Mouse (Mus musculus): Measurements from ENCODE around the gene Crabp2.

DNA sequence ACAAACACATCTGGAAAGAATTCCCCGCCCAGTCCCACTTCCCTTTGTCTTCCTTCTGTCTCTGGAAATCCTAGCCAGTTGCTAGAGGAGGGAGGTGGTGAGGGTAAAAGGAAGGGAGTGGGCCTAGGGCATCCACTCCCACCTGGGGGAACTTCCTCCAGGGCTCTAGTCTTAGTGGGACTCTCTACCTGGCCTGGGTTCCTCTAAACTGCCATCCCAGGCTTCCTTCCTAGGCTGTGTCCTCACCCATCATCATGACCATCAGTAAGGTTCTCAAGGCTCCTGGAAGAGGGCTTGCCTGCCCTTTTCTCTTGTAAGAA lies 2.0 kb upstream of the Crabp2 start:
- no peak for TF ChIP-seq CTCF (IDR thresholded peaks at IDR 0.05 in 2 of 3, conservative IDR thresholded peaks at IDR 0.05 in 1 of 3; ENCODE audit: control insufficient read depth in 1 of 3, insufficient read depth in 1 of 3, low read depth in 2 of 3, low read length in 3 of 3, poor library complexity in 1 of 3, severe bottlenecking in 1 of 3)
- no peak for TF ChIP-seq ZC3H11A (IDR thresholded peaks at IDR 0.05; ENCODE audit: low read depth, low read length)
- no peak for TF ChIP-seq ELF1 (IDR thresholded peaks at IDR 0.05; ENCODE audit: low read depth, low read length)
- no peak for TF ChIP-seq RCOR1 (IDR thresholded peaks at IDR 0.05; ENCODE audit: low read depth, low read length)
- TF ChIP-seq E2F4 (IDR thresholded peaks at IDR 0.05; ENCODE audit: borderline replicate concordance, low read depth, low read length) = no peak
- no peak for TF ChIP-seq ZKSCAN1 (IDR thresholded peaks at IDR 0.05; ENCODE audit: low read depth, low read length)
